Mouse (Mus musculus): ENCODE results near the gene Scg2. TPM values are rescaled to one million over a fixed set of nuclear protein-coding genes. Genes with fewer than 3 reads are reported as not detected.

Gene Scg2
- polyA plus RNA-seq (2012; rRNA removed) = 1.4 and 2.2 TPM in 2 replicates

GRCm38 (mm10) chr1:79439609-79440308 is at the start of gene Scg2:
Gene Scg2 (minus strand): TSS chr1:79440120.

Other genes starting within 250 kb of the Scg2 start
- gene Ap1s3, start 231.9 kb upstream of the Scg2 start, polyA plus RNA-seq (2012; rRNA removed) = 97.3 and 105 TPM in 2 replicates

Measured in colon, adult 2 months (tissue).